Mouse (Mus musculus) subcutaneous adipose tissue, adult 2 months (tissue): ENCODE measurements around the gene Hnrnpc. TPM values are rescaled to one million over a fixed set of nuclear protein-coding genes. Genes with fewer than 3 reads are reported as not detected.

ENCODE experiments used
- polyA plus RNA-seq: library from polyadenylated mRNA; depleted of rRNA; stranded (reverse); fragments of >200 nt; gene quantifications from 2 replicates; pipeline ENCODE4 v1.2.3, GENCODE M21; 2012; ENCODE audit warnings: low replicate concordance; rRNA removed

Hnrnpc gene
- 56.3 and 109 TPM in 2 replicates for polyA plus RNA-seq

DNA sequence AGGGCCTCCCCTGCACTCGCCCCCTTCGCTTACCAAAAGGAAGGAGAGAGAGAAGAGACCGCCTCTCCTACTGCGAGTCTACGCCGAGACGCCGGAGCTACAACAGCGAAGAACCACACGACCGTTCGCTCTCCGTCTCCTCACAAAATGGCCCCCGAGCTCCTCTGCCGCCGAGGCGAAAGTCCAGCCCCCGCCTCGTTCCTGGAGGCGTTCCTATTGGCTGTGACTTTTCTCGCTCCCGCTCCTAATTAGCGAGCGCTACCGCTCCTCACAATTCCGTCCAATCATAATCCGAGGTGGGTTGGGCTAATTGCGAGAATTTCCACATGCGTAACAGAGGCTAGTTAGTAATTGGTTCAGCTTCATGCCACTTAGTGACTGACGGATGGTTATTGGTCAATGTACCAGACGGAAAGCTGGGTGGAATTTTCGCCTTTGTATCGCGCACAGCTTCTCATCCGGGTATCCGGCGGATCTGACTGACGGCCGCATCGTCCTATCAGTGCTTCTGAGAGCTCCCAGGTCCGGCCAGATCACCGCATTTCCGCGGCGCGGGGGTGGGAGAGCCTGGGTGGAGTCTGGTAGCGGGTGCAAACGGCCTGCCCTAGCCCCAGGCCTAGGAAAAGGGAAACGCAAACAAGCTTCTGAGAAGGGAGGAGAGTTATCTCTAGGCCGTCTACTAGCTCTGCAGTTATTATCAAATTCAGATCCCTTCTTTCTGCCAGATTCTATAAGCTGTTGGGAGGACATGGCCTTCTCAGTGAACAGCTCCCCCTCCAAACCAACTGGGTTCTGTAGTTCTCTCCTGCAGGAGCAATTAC lies at the start of gene Hnrnpc:
Gene Hnrnpc (minus strand): TSS at position 173 of the 821 bp plus-strand sequence.

DNA sequence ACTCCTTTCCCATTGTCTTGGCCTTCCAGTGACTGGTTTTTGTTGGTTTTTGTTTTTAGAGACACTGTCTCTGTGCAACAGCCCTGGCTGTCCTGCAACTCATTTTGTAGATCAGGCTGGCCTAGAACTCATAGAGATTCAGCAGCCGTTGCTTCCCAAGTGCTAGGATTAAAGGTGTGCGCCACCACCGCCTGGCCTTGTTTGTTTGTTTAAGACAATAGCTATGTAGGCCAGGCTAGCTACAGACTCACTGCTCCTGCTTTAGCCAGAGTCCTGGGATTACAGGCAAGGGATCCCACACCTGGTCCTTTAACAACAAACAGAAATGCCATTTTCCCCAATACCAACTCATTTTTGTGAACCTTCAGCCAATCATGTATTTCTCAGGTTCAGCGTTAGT lies 6.5 kb upstream of the Hnrnpc start, which contains the start of gene Rpgrip1:
Gene Rpgrip1 (plus strand): TSS at position 359 of the 400 bp plus-strand sequence.

DNA sequence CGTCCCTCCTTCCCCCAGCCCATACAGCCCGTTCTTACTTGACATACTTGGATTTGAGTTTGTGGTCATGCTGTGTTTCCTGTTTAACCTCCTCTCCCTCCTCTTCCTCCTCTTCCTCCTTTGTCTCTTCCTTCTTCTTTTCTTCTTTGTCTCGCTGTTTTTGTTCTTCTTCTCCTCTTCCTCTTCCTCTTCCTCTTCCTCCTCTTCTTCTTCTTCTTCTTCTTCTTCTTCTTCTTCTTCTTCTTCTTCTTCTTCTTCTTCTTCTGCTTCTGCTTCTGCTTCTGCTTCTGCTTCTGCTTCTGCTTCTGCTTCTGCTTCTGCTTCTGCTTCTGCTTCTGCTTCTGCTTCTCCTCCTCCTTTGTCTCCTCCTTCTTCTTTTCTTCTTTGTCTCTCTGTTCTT lies 61.5 kb downstream of the Hnrnpc start, which contains the start of gene Olfr221:
Gene Olfr221 (minus strand): TSS at position 101 of the 400 bp plus-strand sequence.

Other genes with a start within 250 kb of the Hnrnpc start
- gene Mettl17, start 219.2 kb downstream of the Hnrnpc start, polyA plus RNA-seq, result 28.2 and 46.1 TPM in 2 replicates
- gene Slc39a2, start 211.1 kb downstream of the Hnrnpc start, polyA plus RNA-seq, result 0.67 and 6.4 TPM in 2 replicates
- gene Ndrg2, start 189.9 kb downstream of the Hnrnpc start, polyA plus RNA-seq, result 267 and 271 TPM in 2 replicates
- gene Tppp2, start 185.6 kb downstream of the Hnrnpc start, polyA plus RNA-seq, result not detected in 2 replicates
- gene Rnase13, start 181.3 kb downstream of the Hnrnpc start, polyA plus RNA-seq, result 0.27 and 0.34 TPM in 2 replicates
- 99.6 and 169 TPM in 2 replicates for gene Arhgef40, start 119.3 kb downstream of the Hnrnpc start, polyA plus RNA-seq
- 0.84 and 0.99 TPM in 2 replicates for gene Tmem253, start 88.4 kb downstream of the Hnrnpc start, polyA plus RNA-seq
- 64.1 and 86.8 TPM in 2 replicates for gene Zfp219, start 83.3 kb downstream of the Hnrnpc start, polyA plus RNA-seq
- not detected in 2 replicates for gene Olfr221, start 61.6 kb downstream of the Hnrnpc start, polyA plus RNA-seq
- 1.0 and 2.4 TPM in 2 replicates for gene Rpgrip1, start 6.7 kb upstream of the Hnrnpc start, polyA plus RNA-seq
- 8.7 and 17.8 TPM in 2 replicates for gene Supt16, start 93.4 kb upstream of the Hnrnpc start, polyA plus RNA-seq
- gene Chd8, start 153.8 kb upstream of the Hnrnpc start, polyA plus RNA-seq, result 26.5 and 40.1 TPM in 2 replicates
- 31.8 and 44.0 TPM in 2 replicates for gene Tox4, start 175.1 kb upstream of the Hnrnpc start, polyA plus RNA-seq
- gene Rab2b, start 175.5 kb upstream of the Hnrnpc start, polyA plus RNA-seq, result 16.9 and 18.2 TPM in 2 replicates
- 16.8 and 29.3 TPM in 2 replicates for gene Mettl3, start 201.1 kb upstream of the Hnrnpc start, polyA plus RNA-seq
- gene Sall2, start 224.7 kb upstream of the Hnrnpc start, polyA plus RNA-seq, result 2.9 and 15.6 TPM in 2 replicates